Mouse (Mus musculus) spleen, adult 18-20 months (tissue): ENCODE data around the gene Galr3.

ENCODE experiments used
- DNase-seq, 2 experiments: peaks; one replicate each; pipeline ENCODE4 v3.0.0; 2022; ENCODE audit warnings: mixed read lengths in 2 of 2

Galr3 gene

GRCm38 (mm10) chr15:79060887-79061565, 19.3 kb downstream of the Galr3 start:
- DNase-seq: no peak

DNA sequence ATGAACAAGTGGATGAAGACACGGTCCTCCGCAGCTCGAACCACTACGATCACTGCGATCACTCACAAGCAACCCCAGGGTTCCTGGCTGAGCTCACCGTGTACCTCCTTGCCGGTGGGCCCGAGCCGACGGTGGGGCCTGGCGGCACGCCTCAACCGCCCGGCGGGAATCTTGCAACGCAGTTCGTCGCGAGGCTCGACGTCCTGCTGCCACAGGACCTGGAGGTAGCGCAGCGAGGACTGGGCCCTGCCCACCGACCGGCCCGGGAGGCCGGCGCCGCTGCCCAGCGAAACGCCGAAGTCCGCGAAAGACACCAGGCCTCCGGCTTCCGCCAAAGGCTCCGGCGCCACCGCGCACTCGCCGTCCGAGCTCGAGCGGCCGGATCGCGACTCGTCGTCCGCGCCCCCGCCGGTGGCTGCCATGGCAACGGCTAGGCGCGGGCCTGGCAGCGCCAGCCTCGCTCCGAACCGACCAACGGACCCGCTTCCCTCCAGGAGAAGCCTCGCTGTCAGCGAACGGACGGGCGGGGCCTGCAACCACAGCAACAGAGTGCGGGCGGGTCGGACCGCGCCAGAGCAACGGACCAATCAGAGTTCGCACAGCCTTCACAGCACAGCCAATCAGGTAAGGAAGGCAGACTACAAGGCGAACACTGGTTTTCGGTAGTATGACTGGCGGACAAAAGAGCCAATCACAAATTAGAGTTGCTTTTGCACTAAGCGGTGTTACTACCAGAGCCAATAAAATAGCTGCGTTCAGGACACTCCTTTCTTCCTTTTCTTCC, 20.9 kb downstream of the Galr3 start, which contains the start of gene Ankrd54:
Gene Ankrd54, minus strand, starts transcription at position 518 of the 784 bp plus-strand sequence.
- DNase-seq: peak; percentile 89 to 92

DNA sequence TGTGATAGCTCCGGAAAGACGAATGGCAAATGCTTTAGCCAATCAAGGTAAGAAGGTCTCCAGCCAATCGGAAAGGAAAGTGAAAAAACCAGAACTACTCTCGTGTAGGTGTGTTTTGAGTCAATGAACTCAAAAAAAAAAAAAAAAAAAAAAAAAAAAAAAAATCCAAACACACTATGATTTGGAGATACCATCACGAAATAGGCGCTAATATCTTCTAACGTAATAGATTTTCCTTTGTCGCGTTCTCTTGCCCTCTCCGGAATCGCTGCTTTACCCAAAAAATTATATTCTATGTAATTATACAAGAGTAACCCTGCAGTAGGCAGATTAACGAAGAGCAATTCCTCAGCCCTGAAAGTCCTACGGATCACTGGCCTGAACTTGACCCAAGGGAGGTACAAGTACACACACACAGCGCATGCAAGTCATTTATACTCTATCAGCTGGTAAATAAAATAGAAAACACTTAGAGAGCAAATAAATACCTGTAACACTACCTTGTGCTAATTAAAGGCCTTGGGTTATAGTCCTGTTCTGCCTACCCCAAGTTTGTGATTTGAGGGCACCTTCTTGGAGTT, 21.6 kb downstream of the Galr3 start:
- no peak for DNase-seq

DNA sequence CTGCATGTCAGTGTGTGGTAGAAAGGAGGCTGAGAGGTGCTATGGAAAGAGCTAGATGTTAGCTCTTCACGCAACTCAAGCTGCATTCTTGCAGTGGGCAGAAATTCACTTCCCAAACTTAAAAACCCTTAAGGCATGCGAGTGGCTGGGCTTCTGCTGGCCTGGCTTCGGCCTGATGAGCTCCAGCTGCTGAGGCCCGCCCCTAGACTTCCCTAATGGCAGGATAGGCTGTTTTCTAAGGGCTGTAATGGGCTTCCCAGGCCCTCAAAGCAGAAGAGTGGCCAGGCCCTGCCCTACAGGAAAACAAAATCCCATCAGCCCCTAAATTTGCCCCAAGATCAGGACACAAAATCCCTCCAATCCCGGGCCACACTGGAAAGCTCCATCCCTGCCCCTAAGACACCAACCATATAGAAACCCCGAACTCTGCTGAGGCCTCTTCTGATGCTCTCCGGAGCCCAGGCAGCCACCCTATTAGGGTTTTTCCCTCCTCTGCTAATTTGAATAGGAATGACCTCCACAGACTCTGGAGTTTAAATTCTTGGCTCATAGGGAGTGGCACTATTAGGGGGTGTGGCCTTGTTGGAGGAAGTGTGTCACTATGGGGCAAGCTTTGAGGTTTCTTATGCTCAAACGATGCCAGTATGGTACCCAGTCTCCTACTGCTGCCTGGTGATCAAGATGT, 23.5 kb downstream of the Galr3 start:
- DNase-seq: no peak

GRCm38 (mm10) chr15:79066276-79066675, 24.6 kb downstream of the Galr3 start:
- DNase-seq: no peak

DNA sequence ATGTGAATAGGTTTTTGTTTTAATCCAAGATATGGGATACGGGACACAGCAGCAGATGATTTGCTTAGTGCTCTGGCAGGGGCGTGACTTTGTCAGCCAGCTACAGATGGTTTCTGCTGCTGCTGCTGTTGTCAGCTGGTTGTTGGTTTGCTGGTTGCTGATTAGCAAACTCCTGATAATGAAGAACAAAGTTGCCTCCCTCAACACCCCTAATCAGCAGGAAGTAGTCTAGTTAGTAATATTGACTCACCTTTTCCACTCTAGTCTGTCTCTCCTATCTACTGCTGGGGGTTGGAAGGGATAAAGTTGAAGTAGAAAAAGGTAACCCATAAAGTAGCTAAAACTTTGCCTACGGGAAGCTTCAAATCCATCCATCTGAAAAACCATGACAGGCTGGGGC, 25.9 kb downstream of the Galr3 start:
- DNase-seq: no peak

DNA sequence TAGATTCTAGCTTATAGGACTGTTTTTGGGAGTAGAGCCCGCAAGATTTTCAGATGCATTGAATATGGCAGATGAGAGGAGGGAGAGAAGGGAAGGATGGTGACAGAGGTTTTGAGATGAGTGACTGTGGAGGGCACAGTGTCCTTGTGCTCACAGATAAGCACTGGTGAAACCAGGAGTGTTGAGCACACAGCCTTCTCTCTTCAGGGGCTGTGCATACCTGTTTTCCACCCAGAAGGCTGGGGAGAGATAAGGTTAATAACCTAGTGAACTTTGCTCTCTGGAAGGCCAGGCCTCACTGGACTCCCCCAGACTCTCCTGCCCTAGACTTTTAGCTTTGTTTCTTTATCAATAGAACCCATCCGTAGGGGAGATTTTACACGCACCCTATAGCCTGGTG, 26.7 kb downstream of the Galr3 start:
- no peak for DNase-seq

DNA sequence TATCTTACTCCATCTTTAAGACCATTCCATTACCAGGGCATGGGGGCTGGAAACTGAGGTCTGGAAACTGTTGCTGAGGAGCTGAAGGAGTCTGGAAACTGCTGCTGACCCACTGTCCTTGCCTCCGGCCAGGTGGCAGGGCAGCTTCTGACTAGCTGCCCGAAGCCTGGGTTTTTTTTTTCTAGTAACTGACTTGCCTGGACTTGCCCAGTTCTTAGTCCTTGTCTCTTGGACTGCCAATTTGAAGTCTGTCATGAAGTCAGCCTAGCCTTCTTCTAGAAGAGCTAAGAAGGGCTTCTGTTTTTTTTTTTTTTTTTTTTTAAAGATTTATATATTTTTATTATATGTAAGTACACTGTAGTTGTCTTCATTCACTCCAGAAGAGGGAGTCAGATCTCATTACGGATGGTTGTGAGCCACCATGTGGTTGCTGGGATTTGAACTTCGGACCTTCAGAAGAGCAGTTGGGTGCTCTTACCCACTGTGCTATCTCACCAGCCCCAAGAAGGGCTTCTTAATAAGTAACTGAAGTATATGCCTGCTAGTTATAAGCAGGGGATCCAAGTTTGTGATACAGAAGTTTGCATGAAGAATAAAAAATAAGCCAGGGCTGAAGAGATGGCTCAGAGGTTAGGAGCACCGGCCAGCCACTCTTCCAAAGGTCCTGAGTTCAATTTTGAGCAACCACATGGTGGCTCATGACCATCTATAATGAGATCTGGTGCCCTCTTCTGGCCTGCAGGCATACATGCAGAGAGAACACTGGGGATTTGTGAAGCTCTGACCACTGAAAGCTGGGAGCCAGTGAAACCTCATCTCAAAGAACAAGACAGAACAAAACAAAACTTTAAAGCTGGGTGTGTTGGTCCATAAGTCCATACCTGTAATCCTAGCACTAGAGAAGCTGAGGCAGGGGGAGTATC, 29.7 kb downstream of the Galr3 start:
- peak in 1 of 2 experiments; percentile 35 for DNase-seq

DNA sequence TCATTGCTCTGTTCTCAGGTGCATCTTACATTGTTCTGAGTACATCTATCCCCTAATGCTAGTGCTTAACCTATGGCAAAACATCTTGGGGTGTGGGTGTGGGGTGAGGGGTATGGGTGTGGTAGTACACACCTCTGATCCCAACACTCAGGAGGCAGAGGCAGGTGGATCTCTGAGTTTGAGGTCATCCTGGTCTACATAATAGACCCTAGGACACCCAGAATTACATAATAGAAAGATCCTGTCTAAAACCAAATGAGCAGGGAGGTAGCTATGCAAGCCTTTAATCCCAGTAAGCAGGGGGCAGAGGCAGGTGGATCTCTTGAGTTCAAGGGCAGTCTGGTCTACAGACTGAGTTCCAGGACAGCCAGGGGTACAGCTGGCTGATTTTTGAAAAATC, 32.1 kb downstream of the Galr3 start:
- no peak for DNase-seq

- DNase-seq: no peak
Observed at GRCm38 (mm10) chr15:79074446-79074845, 32.8 kb downstream of the Galr3 start.

GRCm38 (mm10) chr15:79074913-79075532, 33.3 kb downstream of the Galr3 start, which contains the start of gene Eif3l:
Eif3l (plus strand) TSS chr15:79075179.
- peak; percentile 74 to 78 for DNase-seq

GRCm38 (mm10) chr15:79075658-79076365, 34.1 kb downstream of the Galr3 start:
- no peak for DNase-seq

- no peak for DNase-seq
Observed at GRCm38 (mm10) chr15:79079567-79079966, 37.9 kb downstream of the Galr3 start.

DNA sequence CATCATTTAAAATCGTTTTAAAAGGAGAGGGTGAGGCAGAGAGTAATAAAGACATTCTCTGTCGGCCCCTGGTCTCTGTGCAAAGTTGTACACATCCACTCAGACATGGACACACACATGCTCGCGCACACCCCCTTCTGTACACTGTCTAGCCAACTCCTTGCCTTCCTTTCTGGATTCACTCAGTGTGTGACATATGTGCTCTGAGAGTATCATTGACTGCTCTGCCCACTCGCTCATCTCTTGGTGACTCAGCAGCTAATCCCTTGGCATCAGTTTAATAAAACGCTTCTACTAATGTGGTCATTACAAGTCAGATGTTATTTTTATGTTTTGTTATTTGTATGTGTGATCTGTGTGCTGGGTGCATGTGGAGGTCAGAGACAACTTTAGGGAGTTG, 50.6 kb downstream of the Galr3 start:
- no peak for DNase-seq
